Mouse (Mus musculus) stomach, postnatal 0 days (tissue): Measurements from ENCODE around the gene Nmi. TPM values are rescaled to one million over a fixed set of nuclear protein-coding genes. Genes with fewer than 3 reads are reported as not detected.

Source experiments
- ATAC-seq: fragments of 200-750 bp; cut with Nextera tagmentation; 2 replicates; pipeline ENCODE4 v1.8.0; 2017; ENCODE audit not compliant: low FRiP score, low TSS enrichment
- DNase-seq: peaks from one replicate; pipeline ENCODE4 v3.0.0-alpha.2; 2016; ENCODE audit warnings: low spot score
- H3K27ac ChIP-seq: fragments of 300-500 bp; sonication (generic); replicated peaks from 2 replicates; pipeline ENCODE4 v1.5.1; 2014; ENCODE audit warnings: mild to moderate bottlenecking, control low read depth
- H3K27me3 ChIP-seq: fragments of 300-500 bp; sonication (generic); 2 replicates; pipeline ENCODE4 v1.6.1; 2014; ENCODE audit warnings: low read length; ENCODE audit not compliant: control insufficient read depth, insufficient read depth
- H3K36me3 ChIP-seq: fragments of 300-500 bp; sonication (generic); 2 replicates; pipeline ENCODE4 v1.6.1; 2014; ENCODE audit warnings: low read length, mixed read lengths; ENCODE audit not compliant: control insufficient read depth, insufficient read depth
- H3K4me1 ChIP-seq: fragments of 300-500 bp; sonication (generic); replicated peaks from 2 replicates; pipeline ENCODE4 v1.6.1; 2014; ENCODE audit warnings: antibody characterized with exemption; ENCODE audit not compliant: control insufficient read depth, insufficient read depth
- H3K4me2 ChIP-seq: fragments of 300-500 bp; sonication (generic); replicated peaks from 2 replicates; pipeline ENCODE4 v1.6.1; 2014; ENCODE audit warnings: low read depth, mild to moderate bottlenecking, control low read depth, moderate library complexity
- H3K4me3 ChIP-seq: fragments of 300-500 bp; sonication (generic); 2 replicates; pipeline ENCODE4 v1.5.1; 2014; ENCODE audit warnings: low read depth, low read length, control low read depth
- H3K9ac ChIP-seq: fragments of 300-500 bp; sonication (generic); 2 replicates; pipeline ENCODE4 v1.6.1; 2014; ENCODE audit warnings: mild to moderate bottlenecking, low read length, control low read depth, mixed read lengths
- H3K9me3 ChIP-seq: fragments of 300-500 bp; sonication (generic); 2 replicates; pipeline ENCODE4 v1.6.1; 2016; ENCODE audit warnings: low read length; ENCODE audit not compliant: control insufficient read depth
- CTCF ChIP-seq: IDR thresholded peaks from 2 replicates; pipeline ENCODE4 v1.5.1; 2016; ENCODE audit warnings: antibody characterized with exemption, low read depth, mild to moderate bottlenecking, moderate library complexity
- EP300 ChIP-seq: optimal IDR thresholded peaks from 2 replicates; pipeline ENCODE3; 2016; ENCODE audit warnings: antibody characterized with exemption
- WGBS: fragments of 180-500 bp; shearing (Covaris S2); extraction: QIAGEN DNeasy Blood & Tissue Kit; methylation state at CpG from one replicate; pipeline ENCODE4 v1.1.7; 2014; 5-methylcytosine and 5-hydroxymethylcytosine counted together
- polyA plus RNA-seq: library from polyadenylated mRNA; unstranded; fragments of >200 nt; fragmentation: Nextera tagmentation; extraction: Ambion mirVana; gene quantifications from 2 replicates; pipeline ENCODE4 v1.2.1, GENCODE M21; 2015

Gene Nmi
- polyA plus RNA-seq, 1 experiment from 2014 or later = 24.8 TPM

GRCm38 (mm10) chr2:51938750-51939149, 34.5 kb downstream of the Nmi start:
- ATAC-seq (no peak), DNase-seq (no peak)
- no peak overlapping the region for H3K27ac ChIP-seq
- no peak overlapping the region for H3K4me3 ChIP-seq
- WGBS = 29% methylated on average over 2 of the region's 3 CpGs
- TF ChIP-seq CTCF (no peak), EP300 (no peak)
- H3K4me1 ChIP-seq = 0 out of 2 replicates have a peak, but pooled peaks cover 2% of the 10 kb centered on the region
- no peaks in the 10 kb centered on the region for H3K36me3 ChIP-seq
- H3K27me3 ChIP-seq = no peaks in the 10 kb centered on the region
- no peak overlapping the region for H3K9ac ChIP-seq
- no peaks in the 10 kb centered on the region for H3K9me3 ChIP-seq
- H3K4me2 ChIP-seq = no peak overlapping the region

- no peak overlapping the region for H3K4me2 ChIP-seq
- H3K4me3 ChIP-seq = no peak overlapping the region
- no peak for ATAC-seq
- no peaks in the 10 kb centered on the region for H3K9me3 ChIP-seq
- H3K36me3 ChIP-seq = no peaks in the 10 kb centered on the region
- TF ChIP-seq EP300 (no peak), CTCF (no peak; the same call in 1 of the 2 replicates)
- H3K9ac ChIP-seq = no peak overlapping the region
- H3K4me1 ChIP-seq = 0 out of 2 replicates have a peak, but pooled peaks cover 2% of the 10 kb centered on the region
- 69% methylated on average over 6 of the region's 6 CpGs for WGBS
- no peak overlapping the region for H3K27ac ChIP-seq
- H3K27me3 ChIP-seq = no peaks in the 10 kb centered on the region
- DNase-seq = no peak
Measured at GRCm38 (mm10) chr2:51937004-51937403, 36.3 kb downstream of the Nmi start.

- Histone ChIP-seq H3K9me3 (no peaks in the 10 kb centered on the region), H3K4me1 (0 out of 2 replicates have a peak, but pooled peaks cover 2% of the 10 kb centered on the region), H3K9ac (no peak overlapping the region), H3K36me3 (no peaks in the 10 kb centered on the region), H3K27me3 (no peaks in the 10 kb centered on the region), H3K4me3 (no peak overlapping the region), H3K27ac (no peak overlapping the region), H3K4me2 (no peak overlapping the region)
- DNase-seq (no peak), ATAC-seq (no peak)
- TF ChIP-seq CTCF (no peak), EP300 (no peak)
- WGBS = 81% methylated on average over 3 of the region's 3 CpGs
Measured at GRCm38 (mm10) chr2:51936585-51936984, 36.7 kb downstream of the Nmi start.

- H3K27me3 ChIP-seq = no peaks in the 10 kb centered on the region
- ATAC-seq (no peak), DNase-seq (no peak)
- H3K36me3 ChIP-seq = no peaks in the 10 kb centered on the region
- 92% methylated on average over 7 of the region's 7 CpGs for WGBS
- H3K9ac ChIP-seq = no peak overlapping the region
- H3K4me2 ChIP-seq = no peak overlapping the region
- no peak for TF ChIP-seq CTCF
- TF ChIP-seq EP300 = no peak
- H3K27ac ChIP-seq = no peak overlapping the region
- 0 out of 2 replicates have a peak, but pooled peaks cover 2% of the 10 kb centered on the region for H3K4me1 ChIP-seq
- H3K4me3 ChIP-seq = no peak overlapping the region
- H3K9me3 ChIP-seq = no peaks in the 10 kb centered on the region
Measured at GRCm38 (mm10) chr2:51935921-51936320, 37.4 kb downstream of the Nmi start.

- Histone ChIP-seq H3K4me3 (peak within 1 kb of the TSS; percentile 70), H3K4me1 (0 out of 2 replicates have a peak, but pooled peaks cover 2% of the 10 kb centered on the region), H3K27ac (peak within 1 kb of the TSS; percentile 70), H3K36me3 (no peaks in the 10 kb centered on the region), H3K4me2 (peak within 1 kb of the TSS; percentile 80), H3K9me3 (no peaks in the 10 kb centered on the region), H3K9ac (peak within 1 kb of the TSS; percentile 71), H3K27me3 (no peaks in the 10 kb centered on the region)
- no peak for TF ChIP-seq EP300
- TF ChIP-seq CTCF = peak; percentile 64
- DNase-seq (peak; percentile 73), ATAC-seq (peak; percentile 82)
- under 1% methylated on average over 48 of the region's 48 CpGs for WGBS
Measured at GRCm38 (mm10) chr2:51934574-51935334, 38.5 kb downstream of the Nmi start, which contains the start of gene Rbm43. Rbm43 (minus strand) TSS chr2:51935163.
